Mouse (Mus musculus): ENCODE results near the gene Pdss2.

Pdss2 gene

GRCm38 (mm10) chr10:43481179-43481578 is 259.9 kb downstream of the Pdss2 start:
- DNase-seq (ENCODE audit: low spot score in 2 of 2): no peak

- no peak for DNase-seq (ENCODE audit: low spot score in 2 of 2)
Measured at GRCm38 (mm10) chr10:43482021-43482420, 260.7 kb downstream of the Pdss2 start.

GRCm38 (mm10) chr10:43483426-43483995 is 262.2 kb downstream of the Pdss2 start:
- no peak for DNase-seq (ENCODE audit: low spot score in 2 of 2)

- DNase-seq (ENCODE audit: low spot score in 2 of 2): no peak
Measured at GRCm38 (mm10) chr10:43485751-43486268, 264.5 kb downstream of the Pdss2 start.

GRCm38 (mm10) chr10:43487441-43488010 is 266.2 kb downstream of the Pdss2 start:
- DNase-seq (ENCODE audit: low spot score in 2 of 2): no peak

GRCm38 (mm10) chr10:43488258-43488657 is 267.0 kb downstream of the Pdss2 start:
- no peak for DNase-seq (ENCODE audit: low spot score in 2 of 2)

GRCm38 (mm10) chr10:43489139-43489538 is 267.9 kb downstream of the Pdss2 start:
- no peak for DNase-seq (ENCODE audit: low spot score in 2 of 2)

GRCm38 (mm10) chr10:43489550-43489949 is 268.3 kb downstream of the Pdss2 start:
- no peak for DNase-seq (ENCODE audit: low spot score in 2 of 2)

- DNase-seq (ENCODE audit: low spot score in 2 of 2): no peak
Measured at GRCm38 (mm10) chr10:43490034-43490433, 268.7 kb downstream of the Pdss2 start.

GRCm38 (mm10) chr10:43490846-43491245 is 269.6 kb downstream of the Pdss2 start:
- no peak for DNase-seq (ENCODE audit: low spot score in 2 of 2)

- no peak for DNase-seq (ENCODE audit: low spot score in 2 of 2)
Measured at GRCm38 (mm10) chr10:43502599-43502998, 281.3 kb downstream of the Pdss2 start.

GRCm38 (mm10) chr10:43504291-43504690 is 283.0 kb downstream of the Pdss2 start:
- DNase-seq (ENCODE audit: low spot score in 2 of 2): no peak

GRCm38 (mm10) chr10:43507051-43507450 is 285.8 kb downstream of the Pdss2 start:
- DNase-seq (ENCODE audit: low spot score in 2 of 2): no peak

- no peak for DNase-seq (ENCODE audit: low spot score in 2 of 2)
Measured at GRCm38 (mm10) chr10:43509228-43509627, 287.9 kb downstream of the Pdss2 start.

- no peak for DNase-seq (ENCODE audit: low spot score in 2 of 2)
Measured at GRCm38 (mm10) chr10:43512976-43513375, 291.7 kb downstream of the Pdss2 start.
